18 mouse cellular contexts compared by ENCODE assay signal in genomic region chr3:147249906-147250305, GRCm38 (mm10).
"Had no signal": no experiment of that assay in that cellular context is flagged by ENCODE, and none has a peak within 500 bp of the region (broad histone marks: within the 10 kb centered on the region; RNA-seq: fewer than 3 reads in every experiment).

No protein-coding gene starts in this region.

- H3K9me3 ChIP-seq: kidney, embryonic 15.5 days; liver, embryonic 13.5 days; neural tube, embryonic 12.5 days; stomach, embryonic 15.5 days had no signal

- H3K4me2 ChIP-seq: kidney, embryonic 15.5 days; liver, embryonic 13.5 days; midbrain, embryonic 11.5 days; neural tube, embryonic 12.5 days; stomach, embryonic 15.5 days had no signal

- H3K4me3 ChIP-seq: kidney, embryonic 15.5 days; left cerebral cortex, adult 2 months; liver, embryonic 13.5 days; neural tube, embryonic 12.5 days; stomach, embryonic 15.5 days had no signal

- H3K36me3 ChIP-seq: kidney, embryonic 15.5 days; liver, embryonic 13.5 days; neural tube, embryonic 12.5 days; stomach, embryonic 15.5 days had no signal

- H3K4me1 ChIP-seq: liver, embryonic 13.5 days; stomach, embryonic 15.5 days had no signal

- DNase-seq: kidney, adult 8-10 months; kidney, postnatal 10 days; kidney, postnatal 36 days; liver, embryonic 13.5 days; lung, adult 2 months; lung, postnatal 14 days; lung, postnatal 4 days; midbrain, embryonic 14.5 days; retina, postnatal 1 day; right cerebral cortex, postnatal 25 days; spleen, adult 18-20 months; thymus, adult 18-20 months; thymus, postnatal 36 days had no signal

- H3K27me3 ChIP-seq: kidney, embryonic 15.5 days; liver, embryonic 13.5 days; neural tube, embryonic 12.5 days; stomach, embryonic 15.5 days had no signal

- H3K27ac ChIP-seq: kidney, embryonic 15.5 days; left cerebral cortex, adult 2 months; liver, embryonic 13.5 days; neural tube, embryonic 12.5 days; stomach, embryonic 15.5 days had no signal

- H3K9ac ChIP-seq: kidney, embryonic 15.5 days; liver, embryonic 13.5 days; neural tube, embryonic 12.5 days; stomach, embryonic 15.5 days had no signal
